Mouse (Mus musculus) thymus, adult 2 months (tissue): Measurements from ENCODE around the gene Cyp8b1.

ENCODE experiments used
- CTCF ChIP-seq: fragments of 200-500 bp; IDR thresholded peaks from 2 replicates; pipeline ENCODE4 v1.5.1; 2012; ENCODE audit warnings: mild to moderate bottlenecking, control low read depth, low read length, moderate library complexity, borderline replicate concordance; ENCODE audit not compliant: control insufficient read depth, poor library complexity, insufficient read depth; ENCODE audit errors: extremely low read depth
- POLR2A ChIP-seq: fragments of 200-500 bp; IDR thresholded peaks from 2 replicates; pipeline ENCODE4 v1.6.1; 2012; ENCODE audit warnings: mild to moderate bottlenecking, low read length, control low read depth, moderate library complexity; ENCODE audit not compliant: control insufficient read depth, poor library complexity, insufficient read depth; ENCODE audit errors: extremely low read depth

GRCm38 (mm10) chr9:121964941-121965340 lies 48.8 kb upstream of the Cyp8b1 start:
- TF ChIP-seq CTCF (no peak), POLR2A (no peak)
